Mouse (Mus musculus) mouse embryonic stem cell (cell line): ENCODE results near the gene Vps54.
"Not testable (repeated sequence)": the region's sequence is repeated elsewhere in the genome, so short reads cannot be mapped to it uniquely, and the experiment has no call there.

Experiments used
- in situ Hi-C, 2 experiments: fragments of 300-500 bp; cut with MboI; formaldehyde crosslinking; loops; 1 replicate in 1 of 2; 3 replicates in 1 of 2; pipeline ENCODE4 v1.14.3; 2019 to 2020; ENCODE audit warnings: low sequenced_read_pairs in 2 of 2, low pct_unique_long_range_greater_than_20kb in 1 of 2, mixed read lengths in 1 of 2; ENCODE audit not compliant: unreplicated experiment in 1 of 2

The Vps54 gene

GRCm38 (mm10) chr11:21239021-21239661 is at the start of gene Vps54:
Vps54 (plus strand) TSS chr11:21239281.
- in situ Hi-C loops: no loop called here

GRCm38 (mm10) chr11:21191821-21192220 is 47.3 kb upstream of the Vps54 start:
- in situ Hi-C loops: not testable (repeated sequence)

- in situ Hi-C loops: no loop called here
These were observed 44.2 kb upstream of the Vps54 start for GRCm38 (mm10) chr11:21194851-21195250.

- in situ Hi-C loops: no loop called here
These were observed 30.0 kb upstream of the Vps54 start for GRCm38 (mm10) chr11:21209046-21209445.

- in situ Hi-C loops: not testable (repeated sequence)
These were observed 29.4 kb upstream of the Vps54 start for GRCm38 (mm10) chr11:21209701-21210100.

GRCm38 (mm10) chr11:21217419-21217818 is 21.7 kb upstream of the Vps54 start:
- in situ Hi-C loops: no loop called here

GRCm38 (mm10) chr11:21219281-21219680 is 19.8 kb upstream of the Vps54 start:
- in situ Hi-C loops: no loop called here

GRCm38 (mm10) chr11:21219851-21220587 is 19.1 kb upstream of the Vps54 start:
- in situ Hi-C loops: no loop called here

- in situ Hi-C loops: no loop called here
These were observed 18.3 kb upstream of the Vps54 start for GRCm38 (mm10) chr11:21220754-21221153.

- in situ Hi-C loops: no loop called here
These were observed 17.7 kb upstream of the Vps54 start for GRCm38 (mm10) chr11:21221396-21221795.

GRCm38 (mm10) chr11:21222606-21223207 is 16.4 kb upstream of the Vps54 start:
- in situ Hi-C loops: no loop called here

GRCm38 (mm10) chr11:21223539-21223938 is 15.5 kb upstream of the Vps54 start:
- in situ Hi-C loops: no loop called here

- in situ Hi-C loops: no loop called here
These were observed 15.0 kb upstream of the Vps54 start for GRCm38 (mm10) chr11:21224041-21224440.

GRCm38 (mm10) chr11:21224446-21224845 is 14.6 kb upstream of the Vps54 start:
- in situ Hi-C loops: no loop called here

GRCm38 (mm10) chr11:21224983-21225382 is 14.1 kb upstream of the Vps54 start:
- in situ Hi-C loops: no loop called here

- in situ Hi-C loops: no loop called here
These were observed 3.7 kb upstream of the Vps54 start for GRCm38 (mm10) chr11:21235381-21235780.

- in situ Hi-C loops: no loop called here
These were observed 3.3 kb upstream of the Vps54 start for GRCm38 (mm10) chr11:21235821-21236220.

GRCm38 (mm10) chr11:21236996-21237395 is 2.1 kb upstream of the Vps54 start:
- in situ Hi-C loops: no loop called here

GRCm38 (mm10) chr11:21237474-21238278 is 1.4 kb upstream of the Vps54 start:
- in situ Hi-C loops: no loop called here
